Mouse (Mus musculus) MEL-GATA-1-ER (cell line): Measurements from ENCODE around the gene Marf1.
"Not testable (repeated sequence)": the region's sequence is repeated elsewhere in the genome, so short reads cannot be mapped to it uniquely, and the experiment has no call there.

Experiments
- DNase-seq: peaks from one replicate; pipeline ENCODE4 v3.0.0-alpha.2; 2012; ENCODE audit warnings: low read depth; ENCODE audit errors: extremely low read depth

Marf1 gene

DNA sequence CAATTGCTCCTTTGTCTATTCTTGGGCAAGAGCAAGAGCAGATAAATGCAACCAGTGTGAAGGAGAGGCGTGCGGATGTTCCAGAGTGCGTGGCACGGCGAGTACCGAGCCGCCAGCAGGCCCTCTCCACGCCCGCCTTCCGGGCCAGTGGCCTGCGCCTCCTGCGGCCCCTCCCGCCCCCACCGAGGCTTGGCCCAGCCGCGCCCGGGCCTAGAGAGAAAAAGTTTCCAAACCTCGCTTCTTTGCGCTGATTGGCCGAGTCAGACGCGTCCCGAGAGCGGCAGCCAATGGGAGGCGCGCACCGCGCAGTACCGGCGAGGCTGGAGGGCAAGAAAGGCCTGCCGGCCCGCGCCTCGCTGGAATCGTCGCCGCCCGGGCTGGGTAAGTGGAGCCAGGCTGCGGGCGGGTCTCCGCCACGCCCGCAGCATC, at the start of gene Marf1, which contains the start of gene Nde1:
Gene Marf1, minus strand, starts transcription at position 364 of the 429 bp plus-strand sequence.
Gene Nde1, plus strand, starts transcription at position 288 of the 429 bp plus-strand sequence.
- DNase-seq = peak; percentile 76

DNA sequence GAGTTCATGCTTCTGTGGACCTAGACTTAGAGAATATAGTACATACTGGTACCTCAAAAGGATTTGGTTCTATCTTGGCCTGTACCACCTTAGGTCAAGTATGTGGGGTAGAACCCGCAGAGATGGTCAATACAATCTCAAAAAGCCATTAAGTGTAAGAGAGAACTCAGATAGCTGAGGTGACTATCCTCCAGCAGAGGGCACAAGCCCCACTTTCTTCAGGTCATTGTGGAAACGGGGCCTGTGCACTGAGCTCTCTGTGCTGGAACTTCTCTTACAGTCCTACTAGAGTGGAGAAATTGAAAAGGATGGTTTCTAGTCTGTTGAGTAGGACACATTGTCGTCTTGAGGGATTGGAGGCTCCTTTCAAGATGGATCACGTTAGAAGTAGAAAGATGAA, 35.6 kb upstream of the Marf1 start:
- DNase-seq = no peak

DNA sequence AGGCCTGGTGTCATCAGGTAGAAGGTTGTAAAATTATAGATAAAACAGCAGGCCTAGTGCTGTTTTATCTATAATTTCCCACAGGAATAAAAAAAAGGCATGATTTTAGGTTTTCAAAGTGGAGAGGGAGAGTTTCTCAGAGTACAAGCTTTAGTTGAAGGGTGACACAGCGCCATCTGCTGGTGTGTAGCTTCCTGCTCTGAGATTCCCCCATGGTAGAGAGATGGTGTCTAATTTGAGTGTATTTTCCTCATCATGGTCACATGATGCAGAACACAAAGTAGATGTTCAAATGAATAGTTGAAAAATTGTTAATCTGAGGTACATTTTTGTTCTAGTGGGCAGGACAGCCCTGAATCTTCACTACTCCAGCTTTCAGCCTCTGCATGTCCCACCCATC, 32.3 kb upstream of the Marf1 start:
- DNase-seq = peak; percentile 26

DNA sequence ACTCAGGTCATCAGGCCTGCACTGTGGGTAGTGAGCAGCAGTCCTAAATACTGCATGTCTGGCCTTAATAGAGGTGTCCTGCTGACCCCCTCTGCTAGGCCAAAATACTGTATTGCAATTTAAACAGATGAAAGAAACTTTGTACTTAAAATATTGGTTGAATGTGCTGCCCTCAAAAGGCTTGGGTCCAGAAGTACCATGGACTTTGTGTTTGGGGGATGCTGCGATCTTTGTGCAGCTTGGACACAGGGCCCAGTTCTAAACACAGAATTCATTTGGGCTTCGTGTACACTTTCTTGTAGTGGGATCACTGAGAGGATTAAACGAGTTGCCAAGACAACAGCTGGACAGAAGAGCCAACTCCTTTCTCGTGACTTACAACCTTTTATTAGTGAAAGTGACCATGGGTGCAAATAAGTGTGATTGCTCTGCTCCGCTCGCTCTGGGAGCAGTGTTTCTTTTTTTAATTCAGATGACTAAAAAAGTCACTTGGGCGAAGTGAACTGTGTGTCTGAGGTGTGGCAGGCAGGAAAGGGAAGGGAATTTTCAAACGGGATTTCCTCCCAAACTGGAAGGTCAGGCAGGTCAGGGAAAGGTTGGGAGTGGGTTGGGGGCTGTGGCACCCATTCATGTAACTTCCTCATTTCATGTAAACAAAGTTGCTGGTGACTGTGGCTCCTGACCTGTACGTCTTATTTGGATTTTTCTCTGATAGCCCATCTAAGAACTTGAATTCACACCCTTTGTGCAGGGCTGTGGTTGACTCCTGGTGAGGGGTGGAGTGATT, 31.2 kb upstream of the Marf1 start:
- DNase-seq = no peak

DNA sequence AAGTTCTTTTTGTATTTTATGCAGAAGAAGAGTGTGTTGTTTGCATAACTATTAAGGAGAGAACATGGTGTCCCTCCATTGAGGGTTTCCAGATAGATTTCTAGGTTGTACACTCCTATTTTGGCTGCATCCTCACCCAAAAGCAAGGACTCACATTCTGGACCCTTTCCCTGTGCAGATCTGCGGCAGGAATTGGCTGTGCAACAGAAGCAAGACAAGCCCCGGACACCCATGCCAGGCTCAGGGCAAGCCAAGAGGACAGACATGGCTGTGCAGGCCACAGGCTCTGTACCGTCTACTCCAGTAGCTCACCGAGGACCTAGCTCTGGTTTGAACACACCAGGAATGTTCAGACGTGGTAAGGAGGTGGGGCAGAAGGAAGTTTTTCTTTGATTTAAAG, 22.4 kb upstream of the Marf1 start:
- DNase-seq = no peak

DNA sequence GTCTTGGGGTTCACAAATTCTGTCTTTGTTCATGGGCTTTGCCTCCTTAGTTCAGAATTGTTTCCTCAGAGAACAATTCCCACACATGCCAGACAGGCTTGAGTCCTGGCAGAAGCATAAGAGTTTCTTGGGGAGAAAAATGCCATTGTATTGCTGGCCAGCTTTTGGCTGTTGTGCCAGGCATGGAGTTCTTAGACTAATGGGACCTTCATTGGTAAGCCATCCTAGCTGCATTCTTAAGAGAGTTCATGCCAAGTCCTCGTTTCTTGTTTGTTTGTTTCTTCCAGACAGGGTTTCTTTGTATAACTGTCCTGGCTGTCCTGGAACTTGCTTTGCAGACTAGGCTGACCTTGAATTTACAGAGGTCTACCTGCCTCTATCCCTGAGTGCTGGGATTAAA, 20.7 kb upstream of the Marf1 start:
- DNase-seq = no peak

DNA sequence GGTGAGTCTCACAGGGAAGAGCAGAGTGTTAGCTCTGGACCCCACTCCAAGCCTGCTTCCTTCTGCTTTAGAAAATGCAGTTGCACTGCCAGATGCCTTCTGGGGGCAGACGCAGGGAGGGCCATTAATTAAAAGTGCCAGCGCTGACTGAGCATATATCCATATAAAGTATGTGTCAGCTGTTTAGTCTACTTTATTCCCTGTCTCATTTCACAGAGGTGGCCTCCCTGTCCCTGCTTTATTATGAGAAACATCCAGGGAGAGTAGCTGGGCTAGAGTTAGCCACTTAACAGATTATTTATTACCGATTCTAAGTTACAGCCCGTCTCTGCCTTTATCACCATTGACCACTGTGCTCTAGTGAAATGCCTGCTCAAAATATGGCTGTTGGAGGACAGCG, 19.2 kb upstream of the Marf1 start:
- no peak for DNase-seq

DNA sequence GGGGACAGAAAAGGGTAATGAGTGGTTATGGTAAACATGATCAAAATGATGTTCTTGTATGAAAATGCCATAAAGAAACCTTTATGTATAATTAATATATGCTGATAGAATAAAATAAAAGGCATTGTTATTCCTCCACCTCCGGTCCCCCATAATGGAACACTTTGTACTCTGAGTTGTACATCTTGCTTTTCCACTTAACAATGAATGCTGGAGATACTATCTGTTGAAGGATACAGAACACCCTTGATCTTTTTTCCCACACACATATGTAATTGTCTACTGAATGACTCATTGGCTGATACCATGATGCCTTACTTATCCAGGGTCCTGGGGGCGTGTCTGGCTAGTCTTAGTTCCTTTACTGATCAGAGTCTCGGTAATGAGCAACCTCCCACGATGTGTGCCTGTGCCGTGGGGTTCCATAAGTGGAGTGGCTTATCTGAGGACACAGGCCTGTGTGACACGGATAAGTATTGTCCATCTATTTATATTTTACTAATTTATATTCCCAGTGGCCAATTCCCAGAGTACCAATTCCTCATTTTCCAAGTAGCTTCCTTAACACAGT, 17.1 kb upstream of the Marf1 start:
- DNase-seq = no peak

DNA sequence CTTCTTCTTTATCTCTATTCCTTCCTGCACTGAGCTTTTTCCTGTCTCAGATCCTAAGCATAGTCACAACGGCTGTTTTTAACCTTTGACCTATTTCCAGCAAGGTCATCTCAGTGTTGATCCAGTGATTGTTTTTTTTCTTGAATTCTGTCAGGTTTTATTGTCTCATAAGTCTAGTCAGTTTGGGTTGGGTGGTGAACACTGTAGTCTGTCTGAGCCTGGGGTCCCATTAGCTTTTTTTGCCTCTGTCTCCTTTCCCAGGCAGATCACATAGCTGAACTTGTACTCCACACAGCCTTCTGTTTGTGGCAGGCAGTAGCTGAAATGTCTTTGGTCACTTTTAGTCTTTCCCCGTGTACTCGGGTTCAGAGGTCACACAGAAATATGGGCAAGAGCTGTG, 14.9 kb upstream of the Marf1 start:
- no peak for DNase-seq

DNA sequence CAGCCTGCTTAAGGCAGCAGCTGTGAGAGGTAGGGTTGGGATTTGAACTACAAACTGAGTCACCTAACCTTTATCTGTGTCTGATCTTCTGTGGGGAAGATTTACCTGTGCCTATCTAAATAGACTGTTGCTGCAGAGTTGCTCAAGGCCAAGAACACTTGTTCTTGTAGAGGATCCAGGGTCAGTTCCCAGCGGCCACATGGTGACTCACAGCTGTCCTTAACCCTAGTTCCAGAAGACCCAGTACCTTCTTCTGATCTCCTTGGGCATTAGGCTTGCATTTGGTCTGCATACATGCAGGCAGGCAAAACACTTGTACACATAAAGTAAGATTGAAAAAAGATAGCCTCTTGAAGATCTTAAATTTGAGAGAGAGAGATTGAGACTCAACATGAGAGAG, 6.6 kb upstream of the Marf1 start:
- no peak for DNase-seq

DNA sequence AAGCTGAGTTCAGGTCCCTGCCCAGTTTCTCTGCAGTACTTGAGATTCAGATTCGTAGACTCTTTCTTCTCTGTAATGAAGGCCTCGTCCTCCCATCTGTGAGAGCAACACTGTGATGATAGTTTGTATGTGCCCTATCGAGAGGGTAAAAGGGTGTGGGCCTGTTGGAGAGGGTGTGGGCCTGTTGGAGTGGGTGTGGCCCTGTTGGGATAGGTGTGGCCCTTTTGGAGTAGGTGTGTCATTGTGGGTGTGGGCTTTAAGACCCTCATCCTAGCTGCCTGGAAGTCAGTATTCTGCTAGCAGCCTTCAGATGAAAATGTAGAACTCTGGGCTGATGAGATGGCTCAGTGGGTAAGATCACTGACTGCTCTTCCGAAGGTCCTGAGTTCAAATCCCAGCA, 3.3 kb upstream of the Marf1 start:
- no peak for DNase-seq

DNA sequence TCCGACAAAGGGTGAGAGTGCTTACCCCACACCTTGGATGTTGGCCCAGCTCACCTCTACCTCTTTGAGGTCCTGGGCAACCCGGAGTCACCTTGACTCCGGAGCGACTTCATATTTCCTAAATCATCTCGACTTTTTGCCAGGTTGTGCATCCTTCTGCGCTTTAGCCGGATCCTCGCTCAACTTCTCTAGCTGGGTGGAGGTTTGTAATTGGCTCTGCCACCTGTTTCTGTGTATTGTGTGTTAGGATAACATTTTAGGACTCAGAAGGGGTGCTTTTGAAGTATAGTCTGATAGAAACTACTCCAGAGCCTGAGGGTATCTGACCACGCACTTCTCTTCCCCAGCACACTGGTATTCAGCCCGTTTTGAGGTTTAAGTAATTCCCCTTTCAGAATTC, 580 bp upstream of the Marf1 start:
- DNase-seq = no peak

DNA sequence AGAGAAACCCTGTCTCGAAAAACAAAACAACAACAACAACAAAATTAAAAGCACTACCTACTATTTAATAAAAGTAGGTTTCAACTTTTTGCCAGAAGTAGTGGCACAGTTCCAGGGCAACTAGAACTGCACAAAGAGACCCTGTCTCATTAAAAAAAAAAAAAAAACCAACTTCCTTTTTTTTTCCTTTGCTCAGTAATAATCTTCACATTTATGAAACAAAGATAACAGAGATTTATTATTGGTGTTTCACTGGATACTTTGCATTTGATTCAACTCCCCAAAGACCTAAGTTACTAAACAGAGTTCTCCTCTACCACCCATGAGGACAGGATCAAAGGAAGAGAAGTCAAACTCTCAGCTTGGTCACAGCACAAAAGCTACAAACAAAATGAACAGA, 2.2 kb downstream of the Marf1 start:
- no peak for DNase-seq

DNA sequence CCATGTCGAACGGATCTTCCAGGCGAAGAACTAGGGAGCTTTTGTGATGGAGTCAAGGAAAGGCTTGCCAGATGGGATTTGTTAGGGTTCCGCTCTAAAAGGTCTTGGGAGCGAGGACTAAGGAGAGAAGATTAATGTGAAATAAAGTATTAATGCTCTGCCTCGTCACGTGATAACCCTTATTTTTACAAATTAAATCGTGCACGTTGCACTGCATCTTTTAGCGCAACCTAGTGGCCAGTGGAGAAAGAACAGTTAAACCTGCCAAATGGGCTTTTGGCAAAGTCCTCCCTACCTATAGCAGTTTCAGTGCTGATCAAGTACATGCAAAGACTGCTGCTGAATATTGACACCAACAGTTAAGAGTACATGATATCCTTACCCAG, 3.4 kb downstream of the Marf1 start:
- peak; percentile 75 for DNase-seq

DNA sequence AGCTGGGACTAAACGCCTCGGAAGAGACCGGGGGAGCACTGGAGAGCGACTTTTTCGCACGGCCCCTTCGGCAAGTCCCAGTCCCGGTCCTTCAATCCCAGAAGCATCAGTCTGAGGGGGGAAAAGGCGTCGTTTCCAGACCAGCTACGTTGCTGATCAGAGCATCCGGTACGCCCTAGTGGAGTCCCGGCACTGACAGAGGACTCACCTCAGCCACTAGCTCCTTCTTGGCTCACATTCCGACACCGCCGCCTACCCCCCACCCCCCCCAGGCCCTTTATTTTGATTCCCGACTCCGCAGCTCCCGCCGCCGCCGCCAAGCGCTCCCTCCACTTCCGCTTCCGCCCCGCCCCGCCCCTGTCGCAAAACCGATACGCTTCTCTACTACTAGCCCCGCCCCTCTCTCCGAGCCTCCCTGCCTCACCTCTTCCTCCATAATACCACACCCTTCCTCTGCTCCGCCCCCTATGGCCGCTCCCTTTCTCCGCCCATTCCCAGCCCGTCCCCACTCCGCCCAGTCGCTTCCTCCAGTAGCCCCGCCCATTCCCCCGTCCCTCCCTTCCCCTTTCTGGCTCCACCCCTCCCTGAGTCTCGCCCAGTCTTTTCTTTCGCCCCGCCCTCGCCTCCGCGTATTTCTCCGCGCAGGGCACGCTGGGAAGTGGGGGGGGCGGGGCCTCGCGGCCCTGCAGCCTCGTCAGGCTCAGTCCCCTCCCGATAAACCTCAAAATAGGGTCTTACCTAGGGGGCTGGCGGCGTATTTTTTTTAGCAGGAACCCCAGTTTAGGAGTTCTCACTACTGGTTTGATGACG, 4.0 kb downstream of the Marf1 start:
- peak; percentile 85 for DNase-seq

DNA sequence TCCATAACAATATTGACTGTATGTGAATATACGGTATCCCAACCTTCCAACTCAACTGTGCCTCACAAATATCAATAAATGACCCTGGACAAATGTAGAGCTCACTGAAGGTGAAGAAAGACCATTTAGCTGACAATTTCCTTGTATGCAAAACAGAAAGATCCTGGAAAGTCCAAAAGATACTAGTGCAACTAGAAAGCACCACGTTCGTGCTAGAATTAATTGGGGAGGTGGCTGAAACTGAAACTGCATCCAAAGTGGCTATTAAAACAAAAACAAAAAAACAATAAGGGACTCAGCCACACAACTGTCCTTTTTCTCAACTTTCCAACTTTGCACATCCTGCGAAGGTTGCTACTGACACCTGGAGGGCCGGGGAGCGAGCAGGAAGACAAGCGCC, 4.6 kb downstream of the Marf1 start:
- DNase-seq = no peak

DNA sequence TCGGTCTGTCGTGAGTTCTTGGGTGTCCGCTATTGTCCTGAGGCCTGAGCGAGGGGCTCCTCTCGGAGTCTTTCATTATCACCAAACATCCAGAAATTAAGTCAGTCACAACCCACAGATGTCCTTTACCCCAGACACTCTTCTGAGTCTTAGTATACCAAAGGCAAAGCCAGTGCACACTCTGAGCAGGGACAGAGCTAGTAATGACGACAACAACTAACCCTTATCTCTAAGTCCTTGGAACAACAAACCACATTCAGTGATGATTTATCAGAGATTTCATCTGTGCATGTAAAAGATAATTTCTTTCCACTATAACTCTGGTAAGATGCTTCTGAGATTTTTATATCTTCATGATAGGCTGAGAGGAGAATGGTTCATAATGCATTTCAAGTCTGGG, 6.8 kb downstream of the Marf1 start:
- no peak for DNase-seq

DNA sequence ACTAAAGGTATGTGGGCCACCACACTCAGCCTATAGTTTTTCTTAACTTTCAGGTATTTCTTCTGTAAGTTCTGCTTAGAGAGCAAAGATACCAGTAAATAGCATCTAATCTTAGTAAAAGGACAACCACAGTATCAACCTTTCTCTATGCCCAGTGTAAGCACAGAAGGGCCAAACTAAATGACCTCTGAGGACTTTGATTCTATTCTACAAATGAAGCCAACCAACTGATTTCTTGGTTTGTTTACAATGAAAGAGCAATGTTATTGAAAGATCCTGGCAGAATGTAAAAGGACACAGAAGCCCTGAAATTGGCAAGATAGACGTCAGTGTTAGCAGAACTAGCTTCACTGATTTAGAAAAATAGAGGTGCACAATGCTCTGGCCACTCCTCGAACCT, 7.5 kb downstream of the Marf1 start:
- not testable (repeated sequence) for DNase-seq

DNA sequence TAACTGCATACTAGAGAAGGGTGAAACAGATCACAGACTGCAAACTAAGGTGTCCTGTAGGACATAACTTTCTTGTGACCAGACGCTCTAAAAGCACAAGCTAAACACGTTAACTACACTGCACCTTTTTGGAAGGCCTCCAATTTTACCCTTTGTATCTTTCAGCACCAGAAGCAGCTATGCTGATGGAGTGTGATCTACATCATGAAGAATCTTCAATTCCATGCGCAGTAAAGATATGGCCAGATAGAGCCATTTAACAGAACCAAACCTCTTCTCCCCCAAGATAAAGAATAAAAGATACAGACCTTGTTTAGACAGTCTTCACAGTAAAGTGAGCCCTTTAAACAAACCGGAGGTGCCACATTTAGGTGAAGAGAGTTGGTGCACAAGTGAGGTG, 11.4 kb downstream of the Marf1 start:
- no peak for DNase-seq

DNA sequence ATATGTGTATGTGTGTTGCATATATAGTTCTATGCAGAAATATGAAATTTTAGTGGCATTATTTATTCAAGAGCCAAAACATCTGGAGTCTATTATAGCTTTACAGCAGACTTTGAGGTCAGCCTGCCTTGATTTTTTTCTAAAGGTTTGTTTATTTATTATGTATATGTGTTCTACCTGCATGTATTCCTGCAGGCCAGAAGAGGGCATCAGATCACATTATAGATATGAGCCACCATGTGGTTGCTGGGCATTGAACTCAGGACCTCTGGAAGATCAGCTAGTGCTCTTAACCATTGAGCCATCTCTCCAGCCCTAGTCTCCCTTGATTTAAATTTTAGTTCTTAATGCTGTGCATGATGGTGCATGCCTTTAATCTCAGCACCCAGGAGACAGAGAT, 15.4 kb downstream of the Marf1 start:
- no peak for DNase-seq

DNA sequence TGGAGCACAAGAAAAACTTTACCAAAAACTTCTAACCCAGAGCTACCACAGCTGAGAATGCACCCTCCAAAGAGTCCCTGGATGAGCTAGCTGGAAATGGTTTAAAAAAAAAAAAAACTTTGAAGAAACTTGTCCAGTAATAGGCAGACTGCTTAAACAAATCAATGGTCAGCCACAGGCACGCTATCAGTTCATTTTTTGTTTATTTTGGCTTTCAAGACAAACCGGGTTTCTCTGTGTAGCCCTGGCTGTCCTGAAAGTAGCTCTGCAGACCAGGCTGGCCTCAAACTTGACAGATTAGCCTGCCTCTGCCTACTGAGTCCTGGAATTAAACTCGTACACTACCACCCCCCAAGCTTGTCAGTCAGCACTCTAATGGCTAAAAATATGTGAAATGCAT, 19.9 kb downstream of the Marf1 start:
- no peak for DNase-seq

DNA sequence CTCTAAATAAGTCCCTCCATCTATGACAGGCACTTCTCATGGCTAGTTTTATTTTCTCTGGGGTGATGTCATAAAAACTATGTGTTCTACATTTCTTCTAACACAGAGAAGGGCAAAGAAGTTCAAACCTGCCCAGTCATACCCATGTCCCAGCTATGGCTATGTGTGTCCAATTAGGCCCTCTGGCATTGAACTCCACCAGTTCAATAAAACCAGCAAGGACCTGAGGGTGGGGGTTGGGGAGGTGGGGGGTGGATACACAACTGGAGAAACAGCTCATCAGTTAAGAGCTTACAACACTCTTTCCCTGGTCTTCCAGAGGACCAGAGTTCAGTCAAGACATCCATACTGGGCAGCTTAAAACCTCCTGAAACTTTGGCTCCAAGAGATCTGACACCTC, 24.0 kb downstream of the Marf1 start:
- no peak for DNase-seq
